Mouse (Mus musculus) myocyte (in vitro differentiated cells): ENCODE measurements at regions not wholly inside any gene's neighbourhood (a gene's known extent, or its start where the extent isn't known, plus 50 kb on each side); places are given as distances from the start of the nearest gene placed in this dataset.

Experiments
- MYOD1 ChIP-seq, 3 experiments: IDR thresholded peaks; one replicate each; pipeline ENCODE4 v1.6.1; 2011; ENCODE audit warnings: control low read depth in 2 of 3, low read depth in 2 of 3, mild to moderate bottlenecking in 2 of 3, moderate library complexity in 1 of 3; ENCODE audit not compliant: insufficient read length in 2 of 3, control insufficient read depth in 1 of 3
- POLR2A ChIP-seq: IDR thresholded peaks from one replicate; pipeline ENCODE4 v1.6.1; 2011; ENCODE audit warnings: low read depth, mild to moderate bottlenecking, control low read depth, moderate library complexity; ENCODE audit not compliant: insufficient read length
- TCF12 ChIP-seq: IDR thresholded peaks from one replicate; pipeline ENCODE4 v1.6.1; 2011; ENCODE audit warnings: mild to moderate bottlenecking, control low read depth; ENCODE audit not compliant: poor library complexity, insufficient read depth, severe bottlenecking

DNA sequence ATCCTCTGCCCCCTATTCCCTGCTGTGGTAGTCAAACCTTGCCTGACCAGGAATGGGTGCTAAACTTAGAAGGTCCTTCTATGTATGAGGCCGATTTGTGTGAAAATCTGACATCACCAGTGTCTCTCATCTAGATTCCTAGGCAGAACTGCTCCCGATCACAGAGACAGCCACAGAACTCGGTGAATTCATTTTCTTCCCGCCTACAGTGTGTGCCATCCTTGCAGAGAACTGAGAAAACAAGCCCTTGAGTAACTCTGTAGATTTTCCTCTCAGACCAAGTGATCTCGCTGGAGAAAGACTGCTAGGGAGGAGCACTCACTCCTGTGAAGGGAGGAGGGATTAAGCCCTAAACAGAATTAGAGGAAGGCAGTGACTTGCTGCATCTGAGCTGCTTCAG is 89.3 kb downstream of the Fam168b start:
- TF ChIP-seq POLR2A: no peak
- TF ChIP-seq MYOD1 (IDR thresholded peaks at IDR 0.05; ENCODE audit: control insufficient read depth in 1 of 3, insufficient read length in 2 of 3, low read depth in 2 of 3): no peak
- no peak for TF ChIP-seq TCF12
